Mouse (Mus musculus) cerebellum, adult 11 months (tissue): ENCODE measurements around the gene Mapkap1.
"Not testable (repeated sequence)": the region's sequence is repeated elsewhere in the genome, so short reads cannot be mapped to it uniquely, and the experiment has no call there.

Source experiments
- DNase-seq: peaks from one replicate; pipeline ENCODE4 v3.0.0; 2022

Mapkap1 gene

GRCm38 (mm10) chr2:34432887-34433286 lies 26.3 kb downstream of the Mapkap1 start:
- not testable (repeated sequence) for DNase-seq

- no peak for DNase-seq
Observed at GRCm38 (mm10) chr2:34436321-34436720, 29.8 kb downstream of the Mapkap1 start.

DNA sequence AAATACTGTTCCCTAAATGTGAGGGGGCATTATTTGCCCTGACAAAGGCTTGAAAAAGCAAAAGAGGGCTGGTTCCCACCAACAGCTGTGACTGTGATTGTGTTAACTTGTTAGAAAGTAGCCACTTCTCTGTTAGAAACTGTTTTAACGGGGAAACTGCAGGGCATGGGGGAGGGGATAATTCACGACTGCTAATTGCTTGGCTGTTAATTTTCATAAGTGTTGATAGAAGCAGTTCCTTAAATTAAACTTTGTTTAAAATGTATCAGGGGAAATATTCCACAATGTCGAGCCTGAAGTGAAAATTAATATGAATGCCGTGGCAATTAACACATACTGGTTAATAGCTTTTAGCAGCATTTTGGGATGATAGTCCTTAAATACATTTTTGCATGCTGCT lies 42.2 kb downstream of the Mapkap1 start:
- DNase-seq, result no peak

DNA sequence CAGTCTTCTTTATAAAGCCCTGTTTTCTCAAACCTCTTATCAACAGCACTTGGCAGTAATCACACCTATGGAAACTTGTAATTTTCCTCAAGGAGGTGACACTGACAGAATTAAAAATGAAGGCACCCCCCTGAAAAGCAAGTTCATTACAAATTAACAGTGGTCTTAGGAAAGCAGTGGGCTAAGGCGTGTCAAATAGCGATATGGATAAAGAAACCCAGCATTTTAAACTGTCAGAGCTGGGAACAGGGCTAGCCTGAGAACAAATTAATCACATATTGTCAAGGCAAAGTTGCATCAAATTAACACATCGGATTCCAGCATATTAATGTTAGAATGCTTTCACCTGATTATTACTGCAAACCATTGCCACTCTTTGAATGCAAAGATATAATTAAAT lies 55.9 kb downstream of the Mapkap1 start:
- DNase-seq, result no peak

DNA sequence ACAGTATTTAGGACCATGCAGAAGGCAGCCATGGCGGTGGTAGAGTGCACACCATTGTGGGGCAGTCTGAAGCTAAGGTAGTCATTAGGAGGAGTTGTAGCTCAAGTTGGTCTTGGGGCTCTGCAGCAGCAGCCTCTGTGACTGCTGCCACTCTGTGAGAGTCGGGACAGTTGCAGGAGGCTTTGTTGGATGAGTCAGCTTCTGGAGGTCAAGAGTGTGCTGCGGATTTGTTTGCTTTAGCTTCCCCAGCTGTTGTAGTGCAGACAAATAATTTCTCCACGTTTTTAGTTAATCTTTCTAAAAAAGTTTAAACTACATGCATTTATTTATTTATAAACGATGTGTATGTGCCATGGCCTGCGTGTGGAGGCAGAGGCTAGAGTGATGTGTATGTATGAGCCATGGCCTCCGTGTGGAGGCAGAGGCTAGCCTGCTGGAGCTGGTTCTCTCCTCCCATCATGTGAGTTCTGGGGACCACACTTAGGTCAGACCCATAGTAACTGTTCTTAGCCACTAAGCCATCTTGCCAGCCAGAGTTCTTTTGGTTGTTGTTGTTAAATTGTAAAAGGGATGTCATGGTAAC lies 62.1 kb downstream of the Mapkap1 start:
- no peak for DNase-seq

DNA sequence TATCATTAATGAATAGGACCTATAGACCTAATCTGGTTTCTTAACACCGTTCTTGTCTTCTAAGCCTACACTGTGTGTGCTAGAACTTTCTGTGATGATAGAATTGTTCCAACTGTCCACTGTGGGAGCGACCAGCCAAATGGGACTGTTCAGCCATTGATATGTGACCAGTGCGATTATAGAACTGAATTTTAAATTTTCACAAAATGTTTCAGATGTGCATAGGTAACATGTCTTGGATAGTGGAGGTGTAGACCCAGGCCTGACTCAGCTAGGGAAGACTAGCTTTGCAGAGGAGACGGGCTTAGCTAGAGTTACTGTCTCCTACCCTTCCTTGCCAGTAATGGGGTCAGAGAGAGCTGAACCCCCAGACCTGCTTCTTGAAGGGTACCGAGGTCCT lies 62.8 kb downstream of the Mapkap1 start:
- DNase-seq, result no peak

DNA sequence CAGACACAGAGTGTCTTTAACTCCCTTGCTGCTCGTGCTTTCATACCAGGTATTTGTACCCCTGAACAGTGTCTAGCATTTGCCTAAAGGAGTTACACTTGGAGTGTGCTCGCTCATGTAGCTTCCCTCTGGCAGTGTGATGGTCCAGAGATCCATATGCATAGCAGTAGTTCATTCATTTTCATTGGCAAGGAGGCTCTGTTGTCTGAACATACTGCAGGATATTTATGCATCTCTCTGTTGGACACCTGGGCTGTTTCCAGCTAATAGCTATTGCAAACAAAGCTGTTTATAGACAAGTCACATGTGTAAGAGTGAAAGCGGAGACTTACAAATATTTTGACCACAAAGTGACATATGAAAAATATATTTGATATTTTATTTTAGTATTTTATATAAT lies 67.2 kb downstream of the Mapkap1 start:
- peak; percentile 24 for DNase-seq

- DNase-seq, result no peak
Observed at GRCm38 (mm10) chr2:34481401-34481800, 74.8 kb downstream of the Mapkap1 start.

DNA sequence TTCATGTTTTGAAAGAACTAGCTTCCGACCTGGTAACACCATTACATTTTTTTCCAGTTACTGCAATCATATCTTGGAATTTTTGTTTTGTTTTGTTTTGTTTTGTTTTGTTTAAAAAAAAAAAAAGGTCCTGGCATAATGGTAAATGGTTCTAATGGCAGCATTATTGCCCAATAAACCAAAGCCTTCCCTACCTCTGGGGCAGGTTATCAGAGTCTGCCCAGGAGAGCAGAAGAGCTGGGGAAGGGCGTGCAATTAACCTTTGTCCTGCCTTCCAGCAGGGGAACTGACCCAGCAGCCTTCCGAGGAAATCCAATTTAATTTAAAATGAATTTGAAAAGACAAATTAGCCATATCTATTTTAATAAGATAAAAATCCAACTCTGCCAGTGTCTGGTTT lies 75.5 kb downstream of the Mapkap1 start:
- DNase-seq, result no peak

GRCm38 (mm10) chr2:34482531-34482930 lies 76.0 kb downstream of the Mapkap1 start:
- DNase-seq, result peak; percentile 30

DNA sequence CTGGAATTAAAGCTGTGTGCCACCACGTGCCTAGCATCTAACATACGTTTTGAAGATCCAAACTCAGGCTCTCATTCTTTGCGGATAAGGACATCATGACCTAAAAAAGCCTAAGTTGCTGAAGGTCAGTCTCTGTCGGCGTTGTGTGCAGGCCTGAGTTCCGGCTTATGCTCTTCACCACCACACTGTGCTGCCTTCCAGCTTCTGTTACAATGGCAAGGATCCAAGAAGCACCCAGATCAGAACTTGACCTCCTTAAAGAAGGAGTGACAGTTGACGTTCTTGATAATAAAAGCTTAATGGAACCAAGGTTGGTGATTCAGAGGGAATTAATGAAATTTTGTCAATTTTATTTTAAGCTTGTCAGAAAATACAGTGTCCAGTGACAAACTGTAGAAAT lies 80.7 kb downstream of the Mapkap1 start:
- DNase-seq, result peak; percentile 21

DNA sequence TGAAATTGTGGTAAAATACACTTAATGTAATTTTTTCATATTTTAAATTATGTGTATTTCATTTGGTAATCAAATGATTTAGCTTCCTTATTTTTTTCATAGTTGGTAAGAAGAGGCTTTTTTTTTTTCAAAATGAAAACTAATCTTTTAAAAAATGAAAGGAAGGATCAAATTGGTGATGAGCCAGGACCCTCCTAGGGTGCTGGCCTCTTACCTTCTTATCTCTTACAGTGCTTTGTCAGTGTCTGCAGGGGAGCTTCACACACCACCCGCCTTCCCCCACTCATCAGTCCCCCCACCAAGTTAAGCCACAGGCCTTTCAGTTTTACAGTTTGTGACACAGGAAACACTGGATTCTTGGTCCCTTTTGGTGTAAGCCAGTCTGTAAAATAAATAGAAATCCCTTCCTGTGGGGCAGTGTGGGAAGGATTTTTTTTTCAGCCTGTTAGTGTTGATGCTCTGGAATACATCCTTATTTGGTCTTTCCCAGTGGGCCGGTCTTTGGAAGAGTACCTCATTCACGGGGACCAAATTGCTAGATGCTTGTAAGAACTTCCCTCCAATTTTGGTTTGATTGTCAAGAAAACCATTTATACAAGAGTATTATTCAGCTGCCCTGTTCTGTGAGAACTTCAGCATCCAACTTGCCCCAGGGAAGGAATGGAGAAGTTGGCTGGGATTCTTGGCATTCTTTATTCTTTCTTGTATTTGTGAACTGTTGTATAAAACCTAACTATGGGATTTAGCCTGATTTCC lies 97.6 kb downstream of the Mapkap1 start:
- no peak for DNase-seq

- not testable (repeated sequence) for DNase-seq
Observed at GRCm38 (mm10) chr2:34506162-34506561, 99.6 kb downstream of the Mapkap1 start.

DNA sequence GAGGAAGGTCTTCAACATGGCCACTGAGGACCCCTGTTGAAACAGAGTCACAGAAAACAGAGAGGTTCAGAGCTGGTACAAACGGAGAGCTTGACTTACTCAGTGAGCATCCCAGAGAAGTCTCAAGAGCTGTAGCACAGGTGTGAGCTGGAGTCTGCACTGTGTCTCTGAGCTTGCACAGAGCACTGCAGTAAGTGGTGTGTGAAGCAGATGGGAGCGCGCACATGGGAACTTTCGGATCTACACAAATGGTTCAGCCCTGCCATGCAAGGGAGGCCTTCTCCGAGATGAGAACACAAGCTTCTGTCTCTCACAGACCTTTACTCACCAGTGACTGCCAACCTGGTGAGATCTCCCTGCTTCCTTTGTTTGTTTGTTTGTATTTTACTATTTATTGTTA lies 103.3 kb downstream of the Mapkap1 start:
- DNase-seq, result no peak

- no peak for DNase-seq
Observed at GRCm38 (mm10) chr2:34515263-34515662, 108.7 kb downstream of the Mapkap1 start.

DNA sequence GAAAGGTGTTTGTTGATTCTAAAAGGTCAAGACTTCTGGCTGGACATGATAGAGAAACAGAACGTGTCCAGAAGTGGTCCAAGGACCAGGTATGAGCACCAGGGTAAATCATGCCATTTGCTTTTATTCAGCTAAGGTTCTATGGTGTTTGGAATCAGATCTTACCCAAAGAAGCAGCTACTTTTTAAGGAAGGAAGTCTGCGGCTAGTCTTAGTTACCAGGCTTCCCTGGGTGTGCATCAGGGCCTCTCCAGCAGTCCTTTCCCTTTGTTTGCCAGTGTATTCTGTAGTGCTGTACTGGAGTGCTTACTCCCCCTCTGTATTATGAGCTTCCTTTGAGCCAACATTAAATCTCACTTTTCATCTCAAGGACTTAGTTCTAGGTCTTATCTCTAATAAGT lies 111.5 kb downstream of the Mapkap1 start:
- no peak for DNase-seq

- no peak for DNase-seq
Observed at GRCm38 (mm10) chr2:34518526-34518925, 112.0 kb downstream of the Mapkap1 start.

GRCm38 (mm10) chr2:34519525-34519924 lies 113.0 kb downstream of the Mapkap1 start:
- DNase-seq, result no peak

- no peak for DNase-seq
Observed at GRCm38 (mm10) chr2:34521384-34521783, 114.8 kb downstream of the Mapkap1 start.

DNA sequence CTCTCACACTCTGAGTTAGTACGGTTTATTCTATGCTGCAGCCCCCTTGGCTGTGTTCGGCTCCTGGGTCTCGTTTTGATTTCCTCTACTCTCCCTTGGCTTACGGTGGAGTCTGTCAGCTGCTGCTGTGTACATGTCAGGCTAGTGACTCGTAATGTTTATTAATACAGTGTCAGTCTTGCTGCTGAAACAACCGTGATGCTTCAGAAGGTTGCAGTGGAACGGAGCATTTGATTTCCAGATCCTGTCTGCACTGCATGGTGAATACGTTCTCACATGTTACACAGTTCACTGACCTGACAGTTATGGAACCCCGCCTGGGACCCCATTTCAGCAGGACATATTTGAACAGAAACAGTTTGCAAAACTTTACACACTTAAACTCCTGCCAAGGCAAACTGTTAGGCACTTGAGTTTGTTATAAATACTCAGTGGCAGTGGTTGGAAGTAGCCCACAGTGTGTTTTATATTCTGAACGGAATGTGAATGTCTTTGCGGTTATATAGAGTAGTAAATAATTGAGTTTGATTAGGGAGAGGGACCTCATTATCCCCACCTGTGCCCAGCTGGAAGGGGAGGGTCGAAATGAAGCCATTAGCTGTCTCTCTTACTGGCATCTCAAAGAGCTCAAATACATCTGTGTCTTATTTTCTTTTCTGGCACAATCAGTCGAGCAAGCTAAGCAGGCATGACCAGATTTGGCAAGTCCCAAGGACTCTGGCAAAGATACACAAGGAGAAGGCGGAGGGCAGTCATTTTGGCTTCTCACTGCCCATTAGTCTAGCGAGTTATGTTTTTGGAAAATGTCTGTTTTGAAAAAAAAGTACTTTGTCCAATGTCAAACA lies 120.2 kb downstream of the Mapkap1 start:
- DNase-seq, result no peak

GRCm38 (mm10) chr2:34528491-34528890 lies 121.9 kb downstream of the Mapkap1 start:
- no peak for DNase-seq

DNA sequence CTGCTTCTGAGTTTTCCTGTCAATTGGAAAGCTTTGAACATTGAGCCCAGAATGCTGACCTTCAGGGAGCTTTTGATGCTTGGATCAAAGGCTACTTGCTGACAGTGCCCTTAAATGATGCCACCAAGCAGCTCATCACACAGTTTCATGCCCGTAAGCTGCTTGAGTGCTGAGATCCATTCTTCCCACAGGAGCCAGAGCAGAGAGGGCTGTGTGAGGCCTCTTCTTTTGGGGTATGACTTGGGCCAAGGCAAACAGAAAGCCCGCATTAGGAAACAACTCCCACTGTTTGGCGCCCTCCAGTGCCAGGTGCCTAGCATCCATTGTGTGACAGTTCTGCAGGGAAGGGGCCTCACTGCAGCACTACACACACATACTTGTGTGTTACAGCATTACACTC lies 123.5 kb downstream of the Mapkap1 start:
- DNase-seq, result no peak

GRCm38 (mm10) chr2:34531801-34532298 lies 125.3 kb downstream of the Mapkap1 start:
- no peak for DNase-seq

GRCm38 (mm10) chr2:34532394-34532793 lies 125.8 kb downstream of the Mapkap1 start:
- DNase-seq, result no peak
